Mouse (Mus musculus) midbrain, postnatal 0 days (tissue): ENCODE measurements around the gene Naa80. TPM values are rescaled to one million over a fixed set of nuclear protein-coding genes. Genes with fewer than 3 reads are reported as not detected.
A peak's percentile ranks its signal among the peaks of the same experiment; 100 is the strongest.

Experiments used
- ATAC-seq: fragments of 200-750 bp; cut with Nextera tagmentation; 2 replicates; pipeline ENCODE4 v1.8.0; 2017; ENCODE audit warnings: moderate number of reproducible peaks, mild to moderate bottlenecking, moderate TSS enrichment, moderate library complexity; ENCODE audit not compliant: low FRiP score
- DNase-seq: peaks from one replicate; pipeline ENCODE4 v3.0.0-alpha.2; 2015; ENCODE audit warnings: low spot score
- H3K27ac ChIP-seq: fragments of 300-500 bp; sonication (generic); 2 replicates; pipeline ENCODE4 v1.5.1; 2014; ENCODE audit warnings: low read depth, mild to moderate bottlenecking, low read length, mixed read lengths
- H3K27me3 ChIP-seq: fragments of 300-500 bp; sonication (generic); 2 replicates; pipeline ENCODE4 v1.6.1; 2014; ENCODE audit warnings: low read length, control low read depth, mixed read lengths; ENCODE audit not compliant: insufficient read depth
- H3K36me3 ChIP-seq: fragments of 300-500 bp; sonication (generic); 2 replicates; pipeline ENCODE4 v1.6.1; 2014; ENCODE audit warnings: low read length, control low read depth, mixed read lengths; ENCODE audit not compliant: insufficient read depth
- H3K4me1 ChIP-seq: fragments of 300-500 bp; sonication (generic); 2 replicates; pipeline ENCODE4 v1.6.1; 2014; ENCODE audit warnings: mild to moderate bottlenecking, control low read depth, antibody characterized with exemption, low read length, mixed read lengths; ENCODE audit not compliant: insufficient read depth
- H3K4me2 ChIP-seq: fragments of 300-500 bp; sonication (generic); 2 replicates; pipeline ENCODE4 v1.6.1; 2014; ENCODE audit warnings: low read depth, mild to moderate bottlenecking, low read length, mixed read lengths; ENCODE audit not compliant: poor library complexity, severe bottlenecking
- H3K4me3 ChIP-seq: fragments of 300-500 bp; sonication (generic); 2 replicates; pipeline ENCODE4 v1.5.1; 2014; ENCODE audit warnings: low read depth, mild to moderate bottlenecking, low read length, moderate library complexity
- H3K9ac ChIP-seq: fragments of 300-500 bp; sonication (generic); replicated peaks from 2 replicates; pipeline ENCODE4 v1.6.1; 2014; ENCODE audit warnings: mild to moderate bottlenecking, low read length, moderate library complexity, mixed read lengths; ENCODE audit not compliant: poor library complexity, severe bottlenecking
- H3K9me3 ChIP-seq: fragments of 300-500 bp; sonication (generic); 2 replicates; pipeline ENCODE4 v1.6.1; 2016; ENCODE audit warnings: low read length, control low read depth
- CTCF ChIP-seq: IDR thresholded peaks from 2 replicates; pipeline ENCODE4 v1.5.1; 2016; ENCODE audit warnings: antibody characterized with exemption, mild to moderate bottlenecking
- WGBS: fragments of 180-500 bp; shearing (Covaris S2); extraction: QIAGEN DNeasy Blood & Tissue Kit; methylation state at CpG from one replicate; pipeline ENCODE4 v1.1.7; 2014; 5-methylcytosine and 5-hydroxymethylcytosine counted together
- polyA plus RNA-seq: library from polyadenylated mRNA; unstranded; fragments of >200 nt; fragmentation: Nextera tagmentation; extraction: Ambion mirVana; gene quantifications from 2 replicates; pipeline ENCODE4 v1.2.1, GENCODE M21; 2015
- total RNA-seq: library from RNA; depleted of rRNA; stranded (reverse); fragments of >200 nt; gene quantifications from 2 replicates; pipeline ENCODE4 v1.2.3, GENCODE M21; 2014

Naa80 gene
- total and polyA plus RNA-seq, 2 experiments from 2014 or later, result 20.4 to 35.4 TPM

DNA sequence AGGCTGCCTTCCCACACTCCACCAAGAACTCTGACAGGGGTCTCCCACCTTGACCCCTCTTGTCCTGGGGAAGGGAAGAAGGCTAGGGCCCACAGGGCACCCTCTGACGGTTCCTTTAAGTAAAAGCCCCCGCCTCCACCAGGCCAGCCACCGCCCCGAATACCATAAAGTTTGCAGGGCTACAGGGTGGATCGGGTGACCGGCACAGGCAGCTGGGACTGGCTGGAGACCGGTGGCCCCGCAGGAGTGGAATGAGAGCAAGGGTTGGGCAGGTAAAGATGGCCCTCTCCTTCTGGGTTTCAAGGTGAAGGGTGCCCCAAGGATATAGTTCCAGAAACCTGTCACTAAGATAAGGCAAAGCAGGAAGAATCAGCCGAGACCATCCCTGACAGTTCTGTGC, 27.9 kb downstream of the Naa80 start:
- peaks cover 4% of the 10 kb centered on the region; the same call in 1 of the 2 replicates for H3K4me1 ChIP-seq
- H3K9ac ChIP-seq, result no peak overlapping the region
- no peaks in the 10 kb centered on the region for H3K9me3 ChIP-seq
- DNase-seq (no peak), ATAC-seq (no peak)
- no peaks in the 10 kb centered on the region for H3K36me3 ChIP-seq
- no peaks in the 10 kb centered on the region for H3K27me3 ChIP-seq
- no peak overlapping the region for H3K4me2 ChIP-seq
- 36% methylated on average over 9 of the region's 9 CpGs for WGBS
- H3K4me3 ChIP-seq, result no peak overlapping the region
- no peak for TF ChIP-seq CTCF
- H3K27ac ChIP-seq, result no peak overlapping the region

DNA sequence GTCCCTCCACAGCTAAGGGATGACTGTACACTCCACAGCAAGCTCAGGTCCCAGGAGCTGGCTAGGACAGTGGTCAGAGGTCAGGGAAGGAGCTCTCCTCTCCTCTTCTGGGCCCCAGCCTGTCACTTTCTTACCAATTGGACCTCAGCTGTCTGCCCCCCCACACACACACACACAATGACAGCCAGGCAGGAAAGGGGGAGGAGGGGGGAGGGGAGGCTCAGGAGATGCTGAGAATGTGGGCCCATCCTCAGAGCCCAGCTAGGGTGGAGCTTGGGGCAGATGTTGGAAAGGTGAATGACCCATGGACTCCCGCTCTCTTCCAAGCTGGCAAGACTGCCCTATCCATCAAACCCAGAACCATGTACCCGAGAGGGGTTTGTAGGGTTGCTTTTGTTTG, 28.3 kb downstream of the Naa80 start:
- TF ChIP-seq CTCF, result no peak
- Histone ChIP-seq H3K27me3 (no peaks in the 10 kb centered on the region), H3K4me3 (no peak overlapping the region), H3K4me2 (no peak overlapping the region), H3K27ac (no peak overlapping the region), H3K36me3 (no peaks in the 10 kb centered on the region), H3K9ac (no peak overlapping the region), H3K9me3 (no peaks in the 10 kb centered on the region), H3K4me1 (peaks cover 8% of the 10 kb centered on the region)
- DNase-seq (no peak), ATAC-seq (no peak)
- WGBS, result 80% methylated on average over 2 of the region's 2 CpGs

DNA sequence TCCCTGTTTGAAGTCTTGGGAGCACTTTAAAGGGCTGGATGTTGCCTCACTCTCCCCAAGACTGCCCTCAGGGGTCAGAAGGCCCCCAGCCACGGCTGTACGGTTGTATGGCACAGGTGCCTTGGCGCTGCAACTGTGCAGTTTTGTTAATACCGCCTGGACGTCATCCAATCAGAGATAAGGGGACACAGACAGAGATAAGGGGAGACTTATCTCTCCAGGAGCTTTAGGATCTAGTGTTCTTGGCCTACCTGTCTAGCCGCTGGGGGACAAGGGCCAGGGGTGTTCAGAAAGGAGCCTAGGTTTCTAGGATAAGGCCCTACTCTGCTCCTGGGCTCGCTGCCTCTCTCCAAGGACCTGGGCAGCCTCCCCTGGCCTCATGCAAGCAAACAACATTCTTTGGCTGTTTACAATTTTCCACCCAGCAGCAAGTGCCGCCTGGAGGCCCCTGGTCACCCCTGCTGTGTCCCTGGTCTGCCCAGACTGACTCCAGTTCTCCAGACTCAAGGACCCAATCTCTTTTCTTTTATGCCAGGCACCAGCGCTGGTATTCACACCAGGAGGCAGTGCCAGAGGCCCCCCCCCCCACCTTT, 29.1 kb downstream of the Naa80 start:
- no peak overlapping the region for H3K4me3 ChIP-seq
- H3K27ac ChIP-seq, result no peak overlapping the region
- peaks cover 9% of the 10 kb centered on the region for H3K4me1 ChIP-seq
- no peaks in the 10 kb centered on the region for H3K9me3 ChIP-seq
- H3K27me3 ChIP-seq, result no peaks in the 10 kb centered on the region
- H3K9ac ChIP-seq, result no peak overlapping the region
- no peak for TF ChIP-seq CTCF
- DNase-seq (no peak), ATAC-seq (no peak)
- WGBS, result 62% methylated on average over 9 of the region's 9 CpGs
- H3K4me2 ChIP-seq, result no peak overlapping the region
- H3K36me3 ChIP-seq, result no peaks in the 10 kb centered on the region

DNA sequence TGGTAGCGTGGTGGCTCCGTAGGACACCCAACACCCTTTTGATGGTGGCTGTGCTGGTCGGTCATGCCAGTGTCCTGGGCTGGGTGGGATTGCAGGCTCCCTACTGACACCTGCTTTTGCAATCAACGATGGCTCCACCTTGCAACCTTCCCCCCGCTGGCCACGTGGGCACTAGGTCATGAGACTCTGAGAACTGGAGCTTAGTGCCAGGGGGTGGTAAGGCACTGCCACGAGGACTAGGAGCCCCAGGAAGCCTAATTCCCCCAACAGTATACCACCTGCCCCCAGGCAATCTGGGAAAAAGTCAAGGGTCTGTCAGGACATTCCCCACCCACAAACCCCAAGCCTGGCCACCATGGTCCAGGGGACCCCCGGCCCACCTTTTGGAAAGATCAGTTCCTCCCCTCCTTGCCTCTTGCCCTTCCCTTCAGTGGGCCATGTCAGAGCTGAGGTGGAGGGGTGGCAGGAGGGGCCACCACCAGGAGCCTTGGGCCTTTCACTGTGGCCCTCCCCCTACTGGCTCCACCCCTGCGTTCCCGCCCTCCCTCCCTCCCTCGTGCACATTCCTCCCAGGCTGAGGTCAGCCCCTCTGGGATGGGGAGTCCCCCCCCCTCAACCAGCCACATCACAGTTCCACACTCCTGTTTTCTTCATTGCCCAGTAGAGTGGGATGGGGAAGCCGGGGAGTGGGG, 30.2 kb downstream of the Naa80 start, which contains the start of gene Sema3b:
TSS of gene Sema3b (minus strand) at position 489 of the 692 bp plus-strand sequence.
- Histone ChIP-seq H3K4me3 (no peak within 1 kb of the TSS), H3K36me3 (no peaks in the 10 kb centered on the region), H3K4me1 (peaks cover 9% of the 10 kb centered on the region), H3K9ac (no peak within 1 kb of the TSS), H3K27me3 (no peaks in the 10 kb centered on the region), H3K27ac (no peak within 1 kb of the TSS), H3K9me3 (no peaks in the 10 kb centered on the region), H3K4me2 (no peak within 1 kb of the TSS)
- WGBS, result 47% methylated on average over 12 of the region's 12 CpGs
- DNase-seq (no peak), ATAC-seq (no peak)
- TF ChIP-seq CTCF, result no peak

DNA sequence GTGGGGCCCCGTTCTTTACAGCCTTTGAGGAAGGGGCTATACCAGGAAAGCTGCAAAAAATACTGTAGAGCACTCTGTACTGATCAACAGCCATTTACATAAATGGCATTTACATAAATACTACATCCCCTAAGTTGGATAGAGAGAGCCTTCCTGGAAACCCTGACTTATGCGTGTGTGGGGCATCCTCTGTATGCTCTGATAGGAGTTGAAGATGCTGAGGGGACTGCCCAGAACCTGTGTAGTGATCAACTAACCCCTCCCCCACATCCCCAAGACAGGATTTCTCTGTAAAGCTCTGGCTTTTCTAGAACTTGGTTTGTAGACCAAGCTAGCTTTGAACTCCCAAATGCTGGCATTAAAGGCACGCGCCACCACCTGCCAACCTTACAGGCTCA, 30.7 kb downstream of the Naa80 start:
- Histone ChIP-seq H3K4me3 (no peak overlapping the region), H3K4me2 (no peak overlapping the region), H3K36me3 (peaks cover 4% of the 10 kb centered on the region; the same call in 1 of the 2 replicates), H3K4me1 (peaks cover 9% of the 10 kb centered on the region), H3K9me3 (no peaks in the 10 kb centered on the region), H3K27me3 (no peaks in the 10 kb centered on the region), H3K9ac (no peak overlapping the region), H3K27ac (no peak overlapping the region)
- no peak for TF ChIP-seq CTCF
- no peak for ATAC-seq
- no peak for DNase-seq
- 62% methylated on average over 4 of the region's 4 CpGs for WGBS

DNA sequence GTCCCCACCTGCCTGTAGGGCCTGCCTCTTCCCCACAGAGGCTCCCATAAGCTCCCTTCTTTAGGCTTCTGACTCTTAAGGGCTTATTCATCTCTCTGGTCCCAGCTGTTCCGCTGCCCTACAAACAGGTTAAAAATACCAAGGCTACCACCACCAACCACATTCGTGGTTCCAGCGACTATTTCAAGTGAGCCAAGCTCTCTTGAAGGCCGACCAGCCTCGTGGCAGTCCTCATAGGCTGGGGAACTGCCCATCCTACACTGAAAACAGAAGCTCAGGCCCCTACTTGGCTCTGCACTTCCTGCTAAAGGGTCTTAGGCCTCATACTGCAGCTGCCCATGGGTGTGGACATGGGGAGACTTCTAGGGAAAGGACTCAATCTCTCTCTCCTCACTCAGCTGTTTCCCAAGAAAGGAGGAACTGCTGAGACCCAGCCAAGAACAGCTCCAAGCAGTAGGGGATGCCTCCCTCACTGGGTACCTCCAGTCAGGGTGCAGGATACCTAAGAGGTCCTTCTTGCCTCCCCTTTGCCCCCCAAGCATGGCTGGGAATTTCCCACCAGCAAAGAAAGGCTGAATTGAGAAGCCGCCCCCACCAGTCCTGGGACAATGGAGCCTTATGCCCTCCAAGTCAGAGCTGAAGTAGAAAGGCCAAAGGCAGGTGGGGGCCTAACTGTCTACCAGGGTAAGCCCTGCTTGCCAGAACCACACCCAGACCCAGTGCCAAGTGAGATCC, 32.9 kb downstream of the Naa80 start:
- ATAC-seq (no peak), DNase-seq (no peak)
- Histone ChIP-seq H3K4me3 (no peak overlapping the region), H3K9ac (peak overlapping the region; percentile 62), H3K9me3 (no peaks in the 10 kb centered on the region), H3K36me3 (peaks cover 24% of the 10 kb centered on the region), H3K4me1 (peaks cover 9% of the 10 kb centered on the region), H3K4me2 (peak overlapping the region; percentile 56), H3K27me3 (no peaks in the 10 kb centered on the region), H3K27ac (peak overlapping the region; percentile 97)
- 64% methylated on average over 6 of the region's 6 CpGs for WGBS
- no peak for TF ChIP-seq CTCF
